Mouse (Mus musculus) heart, postnatal 0 days (tissue): ENCODE measurements around the gene Spata2l.

Source experiments
- CTCF ChIP-seq: IDR thresholded peaks from 2 replicates; pipeline ENCODE4 v1.5.1; 2016; ENCODE audit warnings: antibody characterized with exemption, control low read depth, low read depth
- EP300 ChIP-seq: IDR thresholded peaks from 2 replicates; pipeline ENCODE4 v1.6.1; 2016; ENCODE audit warnings: antibody characterized with exemption, low read depth

GRCm38 (mm10) chr8:123275096-123275495 lies 39.1 kb upstream of the Spata2l start:
- TF ChIP-seq CTCF = no peak
- TF ChIP-seq EP300 = no peak
